Mouse (Mus musculus) heart, adult 2 months (tissue): ENCODE data around the gene Tle2.

Source experiments
- CTCF ChIP-seq: fragments of 200-600 bp; IDR thresholded peaks from 2 replicates; pipeline ENCODE4 v1.8.1; 2022; ENCODE audit warnings: antibody characterized with exemption, mild to moderate bottlenecking, moderate library complexity
- EP300 ChIP-seq: fragments of 200-500 bp; IDR thresholded peaks from 2 replicates; pipeline ENCODE4 v1.6.1; 2011; ENCODE audit warnings: low read depth, low read length, control low read depth; ENCODE audit not compliant: insufficient read depth
- POLR2A ChIP-seq: fragments of 200-500 bp; IDR thresholded peaks from 2 replicates; pipeline ENCODE4 v1.6.1; 2011; ENCODE audit warnings: mild to moderate bottlenecking, low read depth, low read length, control low read depth; ENCODE audit not compliant: insufficient read depth

GRCm38 (mm10) chr10:81541803-81542202 is 32.6 kb upstream of the Tle2 start:
- TF ChIP-seq EP300 (no peak; the same call in 1 of the 2 replicates), CTCF (no peak), POLR2A (peak; percentile 58)
